Mouse (Mus musculus) embryonic fibroblast, embryonic 13.5 days (primary cell): Measurements from ENCODE around the gene Pgbd5. TPM values are rescaled to one million over a fixed set of nuclear protein-coding genes. Genes with fewer than 3 reads are reported as not detected.

Source experiments
- H3K27ac ChIP-seq: 2 replicates; pipeline ENCODE4 v1.5.1; 2012; ENCODE audit warnings: low read length, control low read depth, inconsistent platforms; ENCODE audit not compliant: insufficient read depth
- H3K4me1 ChIP-seq: 2 replicates; pipeline ENCODE4 v1.6.1; 2011; ENCODE audit warnings: low read length; ENCODE audit not compliant: control insufficient read depth, insufficient read depth
- H3K4me3 ChIP-seq: 2 replicates; pipeline ENCODE4 v1.5.1; 2011; ENCODE audit warnings: mild to moderate bottlenecking, control low read depth, low read length; ENCODE audit not compliant: insufficient read depth
- CTCF ChIP-seq: IDR thresholded peaks from 2 replicates; pipeline ENCODE4 v1.5.1; 2011; ENCODE audit warnings: mild to moderate bottlenecking, control low read depth, low read length, moderate library complexity, borderline replicate concordance; ENCODE audit not compliant: insufficient read depth
- POLR2A ChIP-seq: IDR thresholded peaks from 2 replicates; pipeline ENCODE4 v1.6.1; 2011; ENCODE audit warnings: low read depth, mild to moderate bottlenecking, control low read depth, low read length, moderate library complexity
- polyA plus RNA-seq: library from polyadenylated mRNA; stranded (reverse); fragments of >200 nt; gene quantifications from 2 replicates; pipeline ENCODE4 v1.2.4, GENCODE M21; 2011; ENCODE audit warnings: low read depth; ENCODE audit not compliant: missing spikeins, insufficient read length

Pgbd5 gene
- polyA plus RNA-seq, 1 experiment: 0.42 TPM

DNA sequence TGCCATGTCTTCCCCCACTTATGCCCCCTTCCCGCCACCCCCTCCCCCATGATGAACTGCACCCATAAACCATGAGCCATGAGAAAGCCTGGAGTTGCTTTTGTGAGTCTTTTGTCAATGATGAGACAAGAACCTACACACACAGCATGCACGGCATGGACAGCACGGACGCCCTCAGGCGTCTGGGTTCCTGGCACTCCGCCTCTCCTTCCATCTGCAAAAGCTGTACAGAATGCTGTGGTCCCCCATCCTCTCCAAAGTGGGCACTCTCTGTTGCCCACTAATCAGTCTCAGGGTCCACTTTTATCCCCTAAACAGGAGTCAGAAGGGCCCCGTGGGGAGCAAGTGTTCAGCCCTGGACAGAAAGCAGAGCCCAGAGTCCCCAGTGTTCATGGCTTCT is 44.5 kb downstream of the Pgbd5 start:
- H3K27ac ChIP-seq: no peak overlapping the region

DNA sequence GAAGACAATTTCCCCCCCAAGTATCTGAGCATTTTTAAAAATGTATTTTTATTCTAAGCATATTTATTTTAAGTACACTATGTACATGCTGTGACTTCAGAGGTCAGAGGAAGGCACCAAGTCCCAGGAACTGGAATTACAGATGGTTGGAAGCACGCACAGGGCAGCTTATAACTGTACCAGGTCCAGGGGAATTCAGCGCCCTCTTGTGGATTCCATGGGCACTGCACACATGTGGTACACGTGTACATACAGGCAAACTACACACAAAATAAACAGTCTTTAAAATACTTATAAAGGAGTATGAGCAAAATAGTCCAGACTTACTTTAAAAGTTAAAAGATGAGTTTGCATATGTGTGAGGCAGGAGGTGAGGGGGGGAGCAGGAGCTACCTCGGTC is 45.5 kb downstream of the Pgbd5 start:
- H3K4me1 ChIP-seq: no peaks in the 10 kb centered on the region
- H3K4me3 ChIP-seq: no peak overlapping the region
- no peak overlapping the region for H3K27ac ChIP-seq
- TF ChIP-seq POLR2A: no peak
- no peak for TF ChIP-seq CTCF

More for the DNA sequence above, 44.5 kb downstream of the Pgbd5 start:
- H3K4me3 ChIP-seq: no peak overlapping the region
- TF ChIP-seq POLR2A (no peak), CTCF (no peak)
- H3K4me1 ChIP-seq: no peaks in the 10 kb centered on the region

DNA sequence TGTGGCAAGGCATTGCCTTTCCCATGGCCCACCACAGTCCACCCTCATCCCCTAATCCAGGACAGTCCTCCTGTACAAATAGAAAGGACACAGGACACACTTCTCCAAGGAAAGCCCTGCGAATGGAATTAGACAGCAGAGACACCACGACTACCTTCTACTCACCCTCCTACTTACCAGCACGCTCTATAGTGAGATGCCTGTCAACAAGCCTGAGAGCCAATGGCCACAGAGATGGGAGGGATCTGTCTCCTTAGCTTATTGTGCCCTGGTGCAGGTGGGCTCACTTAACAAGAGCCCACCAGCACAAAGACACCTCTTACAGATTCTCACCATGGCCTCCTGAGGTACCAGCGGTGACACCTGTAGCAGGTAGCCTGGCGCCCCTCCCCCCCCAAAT is 46.4 kb downstream of the Pgbd5 start:
- TF ChIP-seq CTCF: no peak
- no peak for TF ChIP-seq POLR2A
- Histone ChIP-seq H3K4me3 (no peak overlapping the region), H3K4me1 (no peaks in the 10 kb centered on the region), H3K27ac (no peak overlapping the region)

GRCm38 (mm10) chr8:124392271-124393012 is 47.0 kb downstream of the Pgbd5 start:
- H3K4me1 ChIP-seq: no peaks in the 10 kb centered on the region
- no peak overlapping the region for H3K4me3 ChIP-seq
- TF ChIP-seq POLR2A (no peak), CTCF (no peak)
- no peak overlapping the region for H3K27ac ChIP-seq

DNA sequence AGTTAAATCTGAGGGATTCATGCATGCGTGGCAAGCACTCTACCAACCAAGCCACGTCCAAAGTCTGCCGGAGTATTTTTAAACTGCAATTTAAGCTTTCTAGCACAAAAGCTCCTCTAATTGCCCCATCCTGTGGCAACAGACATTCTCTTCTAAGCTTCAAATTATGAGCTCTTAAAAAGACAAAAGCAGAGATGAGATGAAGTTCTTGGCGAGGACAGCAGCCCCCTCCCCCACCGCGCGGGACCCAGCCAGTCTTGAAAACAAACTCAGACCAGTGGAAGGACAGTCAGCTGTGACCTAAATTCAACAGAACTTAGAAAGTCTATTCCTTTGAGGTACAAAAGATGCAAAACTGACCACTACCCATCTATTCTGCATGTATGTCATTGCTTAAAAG is 48.3 kb downstream of the Pgbd5 start:
- Histone ChIP-seq H3K4me3 (no peak overlapping the region), H3K27ac (no peak overlapping the region), H3K4me1 (no peaks in the 10 kb centered on the region)
- TF ChIP-seq CTCF (no peak), POLR2A (no peak)

- Histone ChIP-seq H3K27ac (no peak overlapping the region), H3K4me3 (no peak overlapping the region), H3K4me1 (no peaks in the 10 kb centered on the region)
- TF ChIP-seq CTCF: no peak
- TF ChIP-seq POLR2A: no peak
These were observed 50.0 kb downstream of the Pgbd5 start for GRCm38 (mm10) chr8:124389495-124389894.

- Histone ChIP-seq H3K27ac (no peak overlapping the region), H3K4me3 (no peak overlapping the region), H3K4me1 (no peaks in the 10 kb centered on the region)
- no peak for TF ChIP-seq CTCF
- no peak for TF ChIP-seq POLR2A
These were observed 53.1 kb downstream of the Pgbd5 start for GRCm38 (mm10) chr8:124386225-124386899.

- no peak overlapping the region for H3K27ac ChIP-seq
- no peak overlapping the region for H3K4me3 ChIP-seq
- no peaks in the 10 kb centered on the region for H3K4me1 ChIP-seq
- TF ChIP-seq POLR2A: no peak
- TF ChIP-seq CTCF: no peak
These were observed 55.1 kb downstream of the Pgbd5 start for GRCm38 (mm10) chr8:124384336-124384735.

DNA sequence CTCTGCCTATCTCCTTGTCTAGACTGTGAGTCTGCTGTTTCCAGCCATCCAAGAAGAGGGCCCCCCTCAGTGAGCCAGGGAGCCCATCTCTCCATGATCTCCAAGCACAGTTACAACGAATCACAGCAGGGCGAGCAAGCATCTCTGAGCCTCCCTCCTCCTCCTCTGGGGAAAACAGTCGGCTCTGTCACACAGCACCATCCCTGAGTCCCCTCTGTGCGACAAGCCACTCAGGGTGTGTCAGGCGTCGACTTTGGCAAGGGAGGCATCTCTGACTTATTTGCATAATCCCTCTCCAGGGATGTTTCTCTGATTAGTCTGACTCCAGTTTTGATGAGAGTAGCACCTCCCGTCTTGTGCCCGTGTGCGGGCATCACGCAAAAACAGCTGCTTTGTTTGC is 57.2 kb downstream of the Pgbd5 start:
- H3K27ac ChIP-seq: no peak overlapping the region
- no peak overlapping the region for H3K4me3 ChIP-seq
- no peaks in the 10 kb centered on the region for H3K4me1 ChIP-seq
- TF ChIP-seq CTCF (no peak), POLR2A (no peak)

GRCm38 (mm10) chr8:124379289-124379688 is 60.2 kb downstream of the Pgbd5 start:
- TF ChIP-seq POLR2A: no peak
- TF ChIP-seq CTCF: no peak
- H3K27ac ChIP-seq: no peak overlapping the region
- H3K4me1 ChIP-seq: no peaks in the 10 kb centered on the region
- no peak overlapping the region for H3K4me3 ChIP-seq

GRCm38 (mm10) chr8:124376406-124376805 is 63.1 kb downstream of the Pgbd5 start:
- H3K4me3 ChIP-seq: no peak overlapping the region
- TF ChIP-seq CTCF (no peak), POLR2A (no peak)
- no peaks in the 10 kb centered on the region for H3K4me1 ChIP-seq
- H3K27ac ChIP-seq: no peak overlapping the region
